Mouse (Mus musculus) megakaryocyte, embryonic 14.5 days (primary cell): ENCODE results near the gene Nalcn. TPM values are rescaled to one million over a fixed set of nuclear protein-coding genes. Genes with fewer than 3 reads are reported as not detected.

ENCODE experiments used
- H3K27me3 ChIP-seq: replicated peaks from 2 replicates; pipeline ENCODE3; 2012; ENCODE audit warnings: inconsistent platforms
- H3K36me3 ChIP-seq: replicated peaks from 2 replicates; pipeline ENCODE3; 2012; ENCODE audit warnings: low read length, inconsistent platforms, mixed read lengths
- H3K4me1 ChIP-seq: 2 replicates; pipeline ENCODE4 v1.6.1; 2012; ENCODE audit warnings: inconsistent platforms
- H3K4me3 ChIP-seq: replicated peaks from 2 replicates; pipeline ENCODE3; 2012; ENCODE audit warnings: moderate library complexity, mild to moderate bottlenecking, inconsistent platforms
- H3K9me3 ChIP-seq: 2 replicates; pipeline ENCODE4 v1.6.1; 2012; ENCODE audit warnings: inconsistent platforms
- FLI1 ChIP-seq: IDR thresholded peaks from 2 replicates; pipeline ENCODE4 v1.6.1; 2012; ENCODE audit warnings: low read length, inconsistent platforms, mixed read lengths
- GATA1 ChIP-seq: IDR thresholded peaks from 3 replicates; pipeline ENCODE4 v1.6.1; 2012; ENCODE audit warnings: mixed read lengths, low read length, inconsistent platforms, borderline replicate concordance
- polyA plus RNA-seq: library from polyadenylated mRNA; stranded (reverse); fragments of >175 nt; gene quantifications from 2 replicates; pipeline ENCODE4 v1.2.3, GENCODE M21; 2012; ENCODE audit warnings: low replicate concordance; ENCODE audit not compliant: insufficient read depth

The Nalcn gene
- polyA plus RNA-seq, 1 experiment: not detected

- Histone ChIP-seq H3K4me3 (no peak overlapping the region), H3K27me3 (no peaks in the 10 kb centered on the region), H3K36me3 (no peaks in the 10 kb centered on the region), H3K4me1 (no peaks in the 10 kb centered on the region), H3K9me3 (no peaks in the 10 kb centered on the region)
- TF ChIP-seq GATA1 (no peak), FLI1 (no peak)
These were observed 267.3 kb downstream of the Nalcn start for GRCm38 (mm10) chr14:123359691-123360090.

- Histone ChIP-seq H3K4me1 (no peaks in the 10 kb centered on the region), H3K27me3 (no peaks in the 10 kb centered on the region), H3K4me3 (no peak overlapping the region), H3K9me3 (peaks cover 2% of the 10 kb centered on the region; the same call in 1 of the 2 replicates), H3K36me3 (no peaks in the 10 kb centered on the region)
- TF ChIP-seq GATA1: no peak
- TF ChIP-seq FLI1: no peak
These were observed 274.0 kb downstream of the Nalcn start for GRCm38 (mm10) chr14:123352973-123353372.

- Histone ChIP-seq H3K36me3 (no peaks in the 10 kb centered on the region), H3K4me1 (no peaks in the 10 kb centered on the region), H3K27me3 (no peaks in the 10 kb centered on the region), H3K9me3 (peaks cover 10% of the 10 kb centered on the region; the same call in 1 of the 2 replicates), H3K4me3 (no peak overlapping the region)
- no peak for TF ChIP-seq GATA1
- TF ChIP-seq FLI1: no peak
These were observed 295.1 kb downstream of the Nalcn start for GRCm38 (mm10) chr14:123331841-123332240.

GRCm38 (mm10) chr14:123314369-123314768 lies 312.6 kb downstream of the Nalcn start:
- H3K36me3 ChIP-seq: no peaks in the 10 kb centered on the region
- no peaks in the 10 kb centered on the region for H3K9me3 ChIP-seq
- no peaks in the 10 kb centered on the region for H3K27me3 ChIP-seq
- H3K4me3 ChIP-seq: no peak overlapping the region
- TF ChIP-seq GATA1 (no peak), FLI1 (no peak)
- H3K4me1 ChIP-seq: no peaks in the 10 kb centered on the region

DNA sequence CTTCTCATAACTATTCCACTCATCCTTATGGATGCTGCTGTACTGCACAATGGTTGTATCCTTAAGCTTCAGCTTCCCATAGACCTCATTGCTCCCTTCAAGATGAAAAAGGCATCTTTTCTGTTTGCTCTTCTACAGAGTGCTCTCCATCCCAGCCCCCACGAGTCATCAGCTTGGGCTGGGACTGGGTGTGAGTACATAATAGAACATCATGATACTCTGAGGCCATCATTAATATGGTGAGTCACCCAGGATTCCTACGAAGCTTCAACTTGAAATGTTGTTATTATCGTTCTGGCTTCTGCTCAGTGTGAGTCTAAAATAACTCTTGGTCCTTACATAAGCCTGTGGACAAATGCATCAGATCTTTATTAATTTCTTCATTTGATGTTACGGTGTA lies 314.6 kb downstream of the Nalcn start:
- no peak for TF ChIP-seq GATA1
- no peak for TF ChIP-seq FLI1
- H3K27me3 ChIP-seq: no peaks in the 10 kb centered on the region
- no peaks in the 10 kb centered on the region for H3K4me1 ChIP-seq
- no peaks in the 10 kb centered on the region for H3K9me3 ChIP-seq
- no peaks in the 10 kb centered on the region for H3K36me3 ChIP-seq
- H3K4me3 ChIP-seq: no peak overlapping the region

DNA sequence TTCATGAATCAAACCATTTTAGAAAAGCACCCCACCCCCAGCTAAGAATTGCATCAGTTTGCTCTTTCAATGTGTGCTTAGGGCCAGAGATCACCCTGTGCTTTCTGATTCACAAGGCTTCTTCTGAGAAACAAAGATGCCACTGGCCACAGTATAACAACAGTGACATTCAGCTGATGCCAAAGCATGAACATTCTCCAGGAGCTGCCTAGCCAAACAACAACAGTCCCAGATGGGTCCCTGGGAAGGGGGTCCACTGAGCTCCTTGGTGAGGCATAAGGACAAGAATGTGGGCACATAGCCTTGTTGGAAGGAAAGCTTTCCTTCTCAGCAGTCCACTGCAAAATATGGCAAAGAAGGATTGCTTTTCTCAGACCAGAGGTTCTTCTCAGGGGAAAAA lies 330.9 kb downstream of the Nalcn start:
- Histone ChIP-seq H3K4me1 (no peaks in the 10 kb centered on the region), H3K9me3 (no peaks in the 10 kb centered on the region), H3K27me3 (no peaks in the 10 kb centered on the region), H3K4me3 (no peak overlapping the region), H3K36me3 (no peaks in the 10 kb centered on the region)
- TF ChIP-seq FLI1 (no peak), GATA1 (no peak)

- Histone ChIP-seq H3K4me3 (no peak overlapping the region), H3K4me1 (no peaks in the 10 kb centered on the region), H3K9me3 (no peaks in the 10 kb centered on the region), H3K36me3 (no peaks in the 10 kb centered on the region), H3K27me3 (no peaks in the 10 kb centered on the region)
- no peak for TF ChIP-seq GATA1
- TF ChIP-seq FLI1: no peak
These were observed 335.6 kb downstream of the Nalcn start for GRCm38 (mm10) chr14:123291118-123292007.

- Histone ChIP-seq H3K36me3 (no peaks in the 10 kb centered on the region), H3K4me3 (no peak overlapping the region), H3K27me3 (no peaks in the 10 kb centered on the region), H3K4me1 (no peaks in the 10 kb centered on the region), H3K9me3 (no peaks in the 10 kb centered on the region)
- TF ChIP-seq FLI1: no peak
- TF ChIP-seq GATA1: no peak
These were observed 344.8 kb downstream of the Nalcn start for GRCm38 (mm10) chr14:123282165-123282564.

DNA sequence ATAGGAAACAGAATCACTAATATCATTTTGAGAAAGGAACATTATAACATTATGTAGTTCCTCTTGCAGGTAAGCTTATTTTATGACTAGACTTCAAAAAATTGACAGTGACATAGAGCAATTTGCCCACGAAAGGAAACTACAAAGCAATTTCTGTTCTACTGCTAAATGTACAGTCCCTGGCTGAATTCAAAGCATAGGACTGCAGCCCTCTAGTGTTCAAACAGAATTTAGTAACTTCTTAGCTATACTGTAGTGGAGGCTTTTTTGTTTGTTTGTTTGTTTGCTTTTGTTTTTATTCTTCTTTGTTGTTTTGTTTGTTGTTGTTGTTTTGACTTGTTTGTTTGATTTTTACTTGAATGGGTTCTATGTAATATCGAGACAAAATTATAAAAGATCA lies 354.8 kb downstream of the Nalcn start:
- no peak for TF ChIP-seq FLI1
- TF ChIP-seq GATA1: no peak
- H3K36me3 ChIP-seq: no peaks in the 10 kb centered on the region
- H3K9me3 ChIP-seq: no peaks in the 10 kb centered on the region
- no peaks in the 10 kb centered on the region for H3K4me1 ChIP-seq
- H3K27me3 ChIP-seq: no peaks in the 10 kb centered on the region
- no peak overlapping the region for H3K4me3 ChIP-seq

DNA sequence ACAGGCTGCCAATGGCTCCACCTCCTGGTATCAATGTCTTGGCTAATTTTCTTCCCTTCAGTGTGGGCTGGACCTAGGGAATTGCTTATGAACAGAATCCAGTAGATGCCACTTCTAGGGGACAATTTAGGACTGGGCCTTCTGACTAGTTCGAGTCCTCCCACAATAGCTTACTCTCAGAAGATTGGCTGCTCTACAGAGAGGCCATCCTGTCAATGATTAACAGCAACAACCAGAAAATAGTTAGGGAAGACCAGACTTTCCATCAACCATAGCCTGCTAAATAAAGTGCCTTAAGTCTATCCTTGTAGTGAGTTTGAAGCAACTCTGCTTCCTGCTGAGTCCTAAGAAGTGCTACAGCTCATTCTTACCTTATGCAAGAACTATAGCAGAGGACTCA lies 386.2 kb downstream of the Nalcn start:
- TF ChIP-seq GATA1 (no peak), FLI1 (no peak)
- H3K27me3 ChIP-seq: no peaks in the 10 kb centered on the region
- H3K4me3 ChIP-seq: no peak overlapping the region
- H3K36me3 ChIP-seq: no peaks in the 10 kb centered on the region
- no peaks in the 10 kb centered on the region for H3K9me3 ChIP-seq
- H3K4me1 ChIP-seq: no peaks in the 10 kb centered on the region
